Mouse (Mus musculus): ENCODE measurements at regions not wholly inside any gene's neighbourhood (a gene's known extent, or its start where the extent isn't known, plus 50 kb on each side); places are given as distances from the start of the nearest gene placed in this dataset.

DNA sequence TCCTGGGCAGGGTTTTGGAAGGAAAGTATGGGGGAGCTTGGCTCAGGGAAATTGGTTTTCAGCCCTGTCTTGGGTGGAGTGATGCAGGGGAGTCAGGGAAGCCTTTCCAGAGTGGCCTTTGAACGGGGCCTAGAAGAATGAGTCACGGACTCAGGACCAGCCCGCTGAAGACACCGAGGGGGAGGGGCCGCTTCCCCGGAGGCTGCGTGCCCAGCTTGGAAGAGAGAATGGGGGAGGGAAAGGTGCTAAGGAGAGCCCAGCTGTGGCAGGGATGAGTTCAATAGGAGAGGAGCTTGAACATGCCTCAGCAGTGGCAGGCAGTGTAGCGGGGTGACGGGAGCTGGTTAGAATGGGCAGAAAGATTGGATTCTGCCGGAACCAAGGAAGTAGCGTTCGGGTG lies 337.8 kb downstream of the Zfp706 start:
- peak; percentile 73 for DNase-seq

DNA sequence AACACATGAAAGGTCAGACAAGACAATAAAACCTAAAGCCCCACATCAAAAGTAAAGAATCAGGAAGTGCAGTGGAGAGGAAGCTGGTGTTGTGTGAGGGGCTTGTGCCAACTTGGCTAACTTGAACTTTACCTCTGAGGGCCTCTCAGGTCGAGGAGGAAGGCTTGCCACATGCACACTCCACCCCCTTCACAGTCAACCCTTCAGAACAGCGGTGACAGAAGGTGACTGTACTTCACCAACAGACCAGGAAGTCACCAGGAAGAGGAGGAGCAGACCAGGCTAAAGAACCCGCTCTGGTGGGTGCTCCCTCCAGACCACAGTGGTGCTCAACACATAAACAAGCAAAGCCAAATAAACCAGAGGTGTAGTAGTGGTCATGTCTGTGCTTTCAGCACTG lies 341.0 kb downstream of the Zfp706 start:
- DNase-seq, result no peak

DNA sequence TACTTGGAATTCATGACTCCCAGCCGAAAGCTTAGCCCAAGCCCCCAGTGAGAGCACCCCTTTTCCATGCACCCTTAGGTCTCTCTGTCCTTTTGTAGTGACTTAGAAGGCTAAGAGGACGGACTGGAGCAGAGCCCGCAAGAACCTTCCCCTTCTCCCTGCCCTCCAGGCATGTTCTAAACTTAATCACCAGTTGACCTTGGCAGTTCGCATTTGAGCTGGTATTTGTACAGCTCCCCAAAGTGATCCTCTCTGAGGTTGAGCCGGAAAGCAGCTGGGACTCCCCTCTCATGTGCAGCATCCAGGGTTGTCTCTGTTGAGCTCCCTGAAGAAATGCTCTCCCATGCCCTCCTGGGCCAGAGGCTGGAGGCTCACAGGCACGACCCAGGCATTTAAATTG lies 343.2 kb downstream of the Zfp706 start:
- DNase-seq, result peak; percentile 49

DNA sequence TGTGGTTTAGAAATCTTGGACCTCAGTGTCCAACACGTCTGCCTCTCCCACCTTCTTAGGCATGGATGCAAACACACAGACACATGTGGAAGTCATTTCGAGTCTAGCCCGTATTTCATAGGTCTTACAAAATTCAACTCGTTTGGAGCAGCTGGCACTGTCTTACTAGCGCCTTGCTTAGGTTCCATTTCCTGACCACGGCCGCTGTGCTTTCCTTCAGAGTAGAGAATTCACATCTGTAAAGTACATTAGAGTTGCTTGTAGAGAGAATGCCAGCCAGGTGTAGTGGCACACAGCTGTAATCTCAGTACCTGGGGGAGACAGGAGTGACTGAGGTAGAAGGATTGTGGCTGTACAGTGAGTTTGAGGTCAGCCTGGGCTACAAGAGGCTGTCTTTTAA lies 346.6 kb downstream of the Zfp706 start:
- no peak for DNase-seq
